Mouse (Mus musculus) natural killer cell, adult 2 months (primary cell): Measurements from ENCODE around the gene Tcp10c.
"Not testable (repeated sequence)": the region's sequence is repeated elsewhere in the genome, so short reads cannot be mapped to it uniquely, and the experiment has no call there.

Experiments
- DNase-seq, 2 experiments: peaks; one replicate each; pipeline ENCODE4 v3.0.0; 2022; ENCODE audit warnings: low spot score in 2 of 2

Gene Tcp10c

DNA sequence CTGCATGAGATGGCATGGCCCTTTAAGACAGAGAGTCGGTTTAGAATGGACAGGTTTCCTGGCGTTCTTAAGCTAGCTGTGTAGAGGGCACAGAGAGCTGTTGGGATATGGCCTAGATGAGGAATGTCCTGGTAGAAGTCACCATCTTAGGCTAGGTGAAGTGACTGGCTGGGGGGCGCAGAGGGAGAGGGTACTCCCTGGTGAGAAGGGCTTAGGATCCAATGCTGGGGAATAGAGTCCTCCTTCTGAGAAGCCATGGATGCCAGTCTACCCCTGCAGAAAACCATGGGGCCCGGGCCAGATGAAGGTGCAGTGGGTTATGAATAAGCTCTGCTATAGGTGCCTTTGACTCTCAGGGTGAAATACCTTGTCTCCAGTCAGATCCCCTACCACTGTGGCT is at the start of gene Tcp10c:
TSS of gene Tcp10c (plus strand) at position 52 of the 400 bp plus-strand sequence.
- DNase-seq: not testable (repeated sequence)

- not testable (repeated sequence) for DNase-seq
These were observed 46.5 kb upstream of the Tcp10c start for GRCm38 (mm10) chr17:13307852-13308251.

- not testable (repeated sequence) for DNase-seq
These were observed 46.0 kb upstream of the Tcp10c start for GRCm38 (mm10) chr17:13308344-13308743.

DNA sequence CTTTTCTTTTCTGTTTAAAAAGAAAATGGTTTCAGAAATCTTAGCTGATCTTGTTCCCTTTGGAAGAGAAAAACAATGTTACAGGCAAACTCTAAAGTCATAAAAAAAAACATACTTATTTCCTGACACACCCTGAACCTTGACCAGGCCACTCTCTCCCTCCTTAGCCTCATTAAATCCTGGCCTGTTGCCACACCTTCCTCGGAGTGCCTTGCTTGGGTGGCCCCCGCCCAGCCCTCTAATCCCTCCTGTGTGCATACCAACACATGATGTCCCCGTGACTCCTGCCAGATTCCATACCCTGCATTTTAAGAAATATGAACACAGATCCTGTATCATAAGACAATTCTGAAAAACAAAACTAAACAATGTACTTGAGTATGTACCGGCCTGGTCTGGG is 45.6 kb upstream of the Tcp10c start:
- not testable (repeated sequence) for DNase-seq

DNA sequence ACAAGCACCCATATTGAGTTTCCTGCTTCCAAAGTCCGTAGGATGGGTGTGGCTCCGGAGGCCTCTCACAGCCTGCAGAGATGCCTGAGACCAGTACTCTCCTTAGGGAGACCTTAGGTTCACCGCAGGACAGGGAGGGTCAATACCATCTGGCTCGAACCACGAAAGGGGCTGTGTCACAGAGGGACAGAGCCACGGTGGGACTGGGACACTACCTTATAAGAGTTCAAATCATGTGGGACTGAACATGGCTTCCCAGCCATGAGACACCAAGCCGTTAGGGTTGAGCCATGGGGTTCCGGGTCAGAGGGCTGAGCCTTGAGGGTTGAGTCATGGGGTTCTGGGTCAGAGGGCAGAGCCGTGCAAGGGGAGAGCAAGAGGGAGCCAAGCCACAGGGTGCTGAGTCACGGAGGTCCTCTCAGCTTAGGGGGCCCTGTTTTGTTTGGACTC is 45.2 kb upstream of the Tcp10c start:
- DNase-seq: not testable (repeated sequence)

DNA sequence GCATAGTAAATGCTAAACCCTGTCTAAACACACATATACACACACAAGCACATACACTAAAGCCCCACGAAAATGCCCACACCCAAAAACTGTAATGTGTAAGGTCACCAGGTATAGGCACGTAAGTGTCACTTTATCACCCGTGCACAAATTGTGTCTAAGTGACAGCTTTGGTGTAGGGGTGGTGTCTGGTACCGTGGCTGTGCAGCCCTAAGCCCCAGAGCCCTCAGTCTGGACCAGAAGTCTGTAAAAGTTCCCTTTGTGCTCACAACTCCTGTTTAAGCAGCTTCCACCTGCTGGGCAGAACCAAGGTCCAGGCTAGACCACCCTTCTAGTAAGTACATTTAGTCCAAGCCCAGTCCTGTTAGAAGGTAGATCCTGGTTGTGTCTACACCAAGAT is 24.4 kb upstream of the Tcp10c start:
- DNase-seq: not testable (repeated sequence)

- DNase-seq: not testable (repeated sequence)
These were observed 23.2 kb upstream of the Tcp10c start for GRCm38 (mm10) chr17:13331179-13331578.

GRCm38 (mm10) chr17:13332496-13332895 is 21.9 kb upstream of the Tcp10c start:
- DNase-seq: not testable (repeated sequence)

DNA sequence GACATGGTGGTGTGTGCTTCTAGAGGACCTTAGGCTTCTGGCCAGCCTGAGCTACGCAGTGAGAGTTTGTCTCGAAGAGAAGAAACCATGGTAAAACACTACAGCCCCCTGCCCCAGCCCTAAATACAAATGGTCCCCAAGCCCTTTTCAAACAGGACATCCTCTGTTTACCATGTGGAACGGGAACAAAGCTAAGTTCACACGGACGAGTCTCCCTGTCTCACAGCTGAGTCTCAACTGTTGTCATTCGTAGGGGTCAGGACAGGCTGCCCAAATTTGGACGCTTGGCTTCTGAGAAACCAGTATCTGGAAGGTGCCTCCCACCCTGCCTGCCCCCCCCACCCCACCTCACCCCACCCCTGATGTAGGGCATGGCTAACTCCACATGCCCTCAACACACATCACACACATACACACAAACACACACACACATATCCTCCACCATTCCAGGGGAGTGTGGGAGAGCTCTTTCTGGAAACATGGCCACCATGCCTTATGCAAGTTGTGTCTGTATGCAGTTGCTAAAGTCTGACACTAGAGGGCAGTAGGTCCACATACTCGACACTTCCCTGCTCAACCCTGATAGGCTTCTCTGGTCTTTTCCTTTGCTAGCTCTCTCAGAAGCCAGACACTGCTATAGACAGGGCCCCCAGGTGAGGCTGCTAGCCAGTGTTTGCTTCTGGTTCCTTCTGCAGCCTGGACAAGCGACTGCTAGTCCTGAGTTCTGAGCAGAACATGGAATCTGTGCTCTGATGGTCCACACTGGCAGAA is 17.2 kb upstream of the Tcp10c start:
- not testable (repeated sequence) for DNase-seq

DNA sequence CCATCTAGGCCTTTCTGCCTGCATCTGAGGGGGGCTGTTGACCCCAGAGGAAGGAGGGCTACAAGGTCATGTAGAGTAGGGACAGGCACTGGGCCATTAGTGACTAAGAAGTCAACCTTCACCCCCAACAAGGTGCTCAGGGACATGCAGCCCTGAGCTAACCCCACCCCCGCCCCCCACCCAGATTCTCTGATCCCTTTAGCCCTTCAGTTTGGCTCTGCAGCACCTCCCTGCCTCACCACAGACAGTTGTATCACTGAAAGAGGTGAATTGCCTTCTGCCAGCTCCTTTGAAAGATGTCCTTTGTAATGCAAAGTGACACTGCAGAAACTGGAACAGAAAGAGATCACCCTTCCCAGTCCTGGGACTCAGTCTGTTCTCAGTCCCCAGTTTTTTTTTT is 16.4 kb upstream of the Tcp10c start:
- not testable (repeated sequence) for DNase-seq

DNA sequence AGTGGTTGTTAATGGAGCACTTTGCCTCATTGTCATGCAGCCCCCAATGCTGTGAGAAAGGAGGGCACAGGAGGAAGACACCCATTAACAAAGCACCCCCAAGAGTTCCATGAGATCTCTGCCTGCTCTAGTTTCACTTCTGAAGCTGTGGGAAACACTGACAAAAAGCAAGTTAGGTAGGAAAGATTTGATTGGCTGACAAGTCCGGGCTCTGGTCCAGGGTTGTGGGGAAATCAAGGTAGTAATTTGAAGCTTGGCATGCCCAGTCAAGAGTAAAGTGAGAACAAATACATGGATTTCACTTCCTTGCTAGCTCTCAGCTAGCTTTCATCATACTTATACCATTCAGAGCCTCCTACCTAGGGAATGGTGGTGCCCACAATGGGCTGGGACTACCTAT is 14.3 kb upstream of the Tcp10c start:
- not testable (repeated sequence) for DNase-seq

GRCm38 (mm10) chr17:13345923-13346322 is 8.4 kb upstream of the Tcp10c start:
- DNase-seq: not testable (repeated sequence)

- DNase-seq: not testable (repeated sequence)
These were observed 4.8 kb upstream of the Tcp10c start for GRCm38 (mm10) chr17:13349563-13349962.

GRCm38 (mm10) chr17:13353249-13353648 is 1.1 kb upstream of the Tcp10c start:
- not testable (repeated sequence) for DNase-seq

DNA sequence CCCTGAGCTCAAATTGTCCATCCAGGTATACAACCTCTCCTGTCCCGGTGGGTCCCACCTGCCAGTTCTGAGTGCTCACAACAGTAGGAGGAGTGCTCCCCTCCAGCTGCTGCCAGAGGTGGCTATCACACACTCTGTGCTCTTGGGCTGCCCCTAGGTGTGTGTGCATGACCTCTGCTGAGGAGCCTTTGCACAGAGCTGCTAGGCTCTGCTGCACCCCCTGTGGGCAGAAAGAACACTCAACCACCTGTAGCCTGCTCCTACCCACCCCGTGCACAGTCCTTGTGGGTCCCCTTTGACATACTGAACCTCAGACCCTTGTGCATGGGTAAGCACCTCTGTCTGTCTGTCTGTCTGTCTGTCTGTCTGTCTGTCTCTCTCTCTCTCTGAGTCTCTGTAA is 8.1 kb downstream of the Tcp10c start:
- not testable (repeated sequence) for DNase-seq

GRCm38 (mm10) chr17:13363773-13364172 is 9.4 kb downstream of the Tcp10c start:
- not testable (repeated sequence) for DNase-seq

- DNase-seq: not testable (repeated sequence)
These were observed 9.8 kb downstream of the Tcp10c start for GRCm38 (mm10) chr17:13364196-13364595.

DNA sequence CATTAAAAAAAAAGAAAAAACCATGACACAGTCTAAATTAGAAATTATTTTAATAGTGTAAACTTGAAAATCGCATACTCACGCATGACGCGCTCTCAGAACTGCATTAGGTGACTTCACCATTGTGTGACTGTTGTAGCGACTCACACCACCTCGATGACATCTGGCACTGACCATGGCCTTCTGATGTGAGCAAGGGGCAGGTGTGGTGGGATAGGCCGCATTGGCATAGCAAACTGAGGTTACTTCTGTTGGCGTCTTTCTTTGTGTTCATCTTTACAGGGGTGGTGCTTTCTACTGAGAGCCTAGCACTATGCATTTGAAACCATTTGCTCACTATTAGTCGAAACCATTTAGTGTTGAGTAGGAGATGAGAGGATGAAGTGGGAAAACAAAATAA is 12.8 kb downstream of the Tcp10c start:
- not testable (repeated sequence) for DNase-seq

- not testable (repeated sequence) for DNase-seq
These were observed 14.3 kb downstream of the Tcp10c start for GRCm38 (mm10) chr17:13368658-13369057.

GRCm38 (mm10) chr17:13370746-13371145 is 16.4 kb downstream of the Tcp10c start:
- not testable (repeated sequence) for DNase-seq

DNA sequence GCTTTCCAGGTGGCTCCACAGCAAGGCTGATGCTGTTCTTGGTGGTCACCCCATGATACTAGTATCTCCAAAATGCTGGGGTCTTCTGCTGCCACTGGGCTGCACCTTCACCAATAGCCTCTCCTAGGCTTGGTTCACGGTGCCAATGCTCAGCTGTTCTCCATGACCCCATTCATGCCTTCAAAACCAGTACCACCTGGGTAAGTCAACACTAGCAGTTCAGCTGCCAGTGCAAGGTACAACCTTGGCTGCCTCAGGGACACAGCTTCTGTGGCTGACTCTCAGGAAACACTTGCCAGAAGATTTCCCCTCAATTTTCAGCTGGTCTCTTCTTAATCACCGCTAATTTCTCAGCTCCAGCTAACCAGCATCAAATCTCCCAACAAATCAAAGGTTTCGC is 24.0 kb downstream of the Tcp10c start:
- not testable (repeated sequence) for DNase-seq

GRCm38 (mm10) chr17:13379951-13380615 is 25.7 kb downstream of the Tcp10c start:
- DNase-seq: not testable (repeated sequence)

DNA sequence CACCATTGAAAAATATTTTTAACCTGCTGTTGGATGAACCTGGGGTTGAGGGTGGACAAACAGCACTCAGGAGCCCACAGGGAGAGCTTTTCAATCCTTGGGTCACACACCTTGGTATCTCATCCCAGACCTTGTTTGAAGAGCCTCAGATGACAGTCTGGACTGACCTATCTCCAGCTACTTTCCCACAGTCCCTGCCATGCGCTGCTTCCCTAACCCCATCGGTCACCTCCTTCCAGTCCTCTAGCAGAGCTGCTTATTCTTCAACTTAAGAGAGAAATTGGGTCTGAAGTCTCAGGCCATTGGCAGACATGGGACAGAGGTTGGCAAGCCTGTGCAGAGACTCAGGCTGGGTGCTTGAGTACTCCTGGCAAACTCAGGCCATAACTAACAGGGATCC is 26.9 kb downstream of the Tcp10c start:
- DNase-seq: not testable (repeated sequence)
